Mouse (Mus musculus) midbrain, embryonic 10.5 days (tissue): ENCODE data around the gene Cd2. TPM values are rescaled to one million over a fixed set of nuclear protein-coding genes. Genes with fewer than 3 reads are reported as not detected.

ENCODE experiments used
- DNase-seq: peaks from one replicate; pipeline ENCODE4 v3.0.0-alpha.2; 2017; ENCODE audit warnings: low spot score
- H3K27ac ChIP-seq: fragments of 300-500 bp; sonication (generic); replicated peaks from 2 replicates; pipeline ENCODE4 v1.5.1; 2016; ENCODE audit warnings: mild to moderate bottlenecking
- H3K27me3 ChIP-seq: fragments of 300-500 bp; sonication (generic); 2 replicates; pipeline ENCODE4 v1.6.1; 2016; ENCODE audit warnings: low read depth, mild to moderate bottlenecking; ENCODE audit not compliant: poor library complexity, severe bottlenecking
- H3K36me3 ChIP-seq: fragments of 300-500 bp; sonication (generic); 2 replicates; pipeline ENCODE4 v1.6.1; 2016; ENCODE audit warnings: mild to moderate bottlenecking, moderate library complexity
- H3K4me1 ChIP-seq: fragments of 300-500 bp; sonication (generic); 2 replicates; pipeline ENCODE4 v1.6.1; 2016
- H3K4me3 ChIP-seq: fragments of 300-500 bp; sonication (generic); 2 replicates; pipeline ENCODE4 v1.5.1; 2016; ENCODE audit warnings: mild to moderate bottlenecking, moderate library complexity
- H3K9me3 ChIP-seq: fragments of 300-500 bp; sonication (generic); replicated peaks from 2 replicates; pipeline ENCODE4 v1.6.1; 2016; ENCODE audit warnings: mild to moderate bottlenecking
- WGBS: fragments of 180-500 bp; shearing (Covaris S2); methylation state at CpG from one replicate; pipeline ENCODE4 v1.1.7; 2016; 5-methylcytosine and 5-hydroxymethylcytosine counted together
- polyA plus RNA-seq: library from polyadenylated mRNA; unstranded; fragments of >200 nt; fragmentation: Nextera tagmentation; extraction: Ambion mirVana; gene quantifications from 2 replicates; pipeline ENCODE4 v1.2.1, GENCODE M21; 2016

The Cd2 gene
- polyA plus RNA-seq = 0.10 TPM in 1 of 2 replicates, not detected in the other

DNA sequence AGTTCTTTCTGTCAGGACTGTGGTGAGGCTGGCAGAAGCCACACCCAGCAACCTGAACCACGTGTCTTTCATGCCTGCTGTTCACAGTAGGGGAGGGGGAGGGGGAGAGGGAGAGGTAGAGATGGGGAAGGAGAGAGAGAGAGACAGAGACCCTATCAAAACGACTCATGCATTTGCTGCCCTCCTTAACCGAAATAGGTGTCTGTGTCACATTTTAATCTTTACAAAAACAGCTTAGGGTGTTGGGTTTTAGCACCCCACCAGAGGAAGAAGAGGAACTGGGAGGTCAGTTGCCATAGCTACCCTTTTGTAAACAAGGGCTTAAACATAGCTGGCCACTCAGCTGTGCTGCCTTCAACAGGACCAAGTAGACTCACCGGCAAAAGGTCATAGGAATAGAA is at the start of gene Cd2:
TSS of gene Cd2 (minus strand) at position 29 of the 401 bp plus-strand sequence.
- Histone ChIP-seq H3K4me1 (peaks cover 6% of the 10 kb centered on the region; the same call in 1 of the 2 replicates), H3K27me3 (no peaks in the 10 kb centered on the region), H3K4me3 (no peak within 1 kb of the TSS), H3K36me3 (no peaks in the 10 kb centered on the region), H3K9me3 (no peaks in the 10 kb centered on the region), H3K27ac (no peak within 1 kb of the TSS)
- DNase-seq = no peak
- WGBS = 21% methylated on average over 4 of the region's 4 CpGs

DNA sequence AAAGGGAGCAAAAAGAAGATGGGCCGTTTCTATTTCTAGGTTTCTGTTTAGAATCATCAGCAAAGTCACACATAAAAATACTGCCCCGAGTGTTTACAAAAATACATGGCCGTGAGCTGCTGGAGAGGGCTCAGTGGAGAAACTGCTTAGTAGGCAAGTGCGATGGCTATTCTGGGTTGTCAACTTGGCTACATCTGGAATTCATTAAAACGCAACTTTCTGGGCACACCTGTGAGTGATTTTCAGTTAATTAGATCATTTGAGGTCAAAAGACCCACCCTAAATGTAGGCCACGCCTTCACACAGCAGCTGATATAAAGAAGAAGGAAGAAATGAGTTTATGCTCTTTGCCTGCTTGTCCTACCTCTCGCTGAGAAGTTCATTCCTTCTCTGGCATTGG is 40.9 kb upstream of the Cd2 start:
- Histone ChIP-seq H3K4me1 (peaks cover 9% of the 10 kb centered on the region; the same call in 1 of the 2 replicates), H3K36me3 (no peaks in the 10 kb centered on the region), H3K4me3 (no peak overlapping the region), H3K27ac (no peak overlapping the region), H3K9me3 (no peaks in the 10 kb centered on the region), H3K27me3 (no peaks in the 10 kb centered on the region)
- no peak for DNase-seq
- 74% methylated on average over 7 of the region's 7 CpGs for WGBS

DNA sequence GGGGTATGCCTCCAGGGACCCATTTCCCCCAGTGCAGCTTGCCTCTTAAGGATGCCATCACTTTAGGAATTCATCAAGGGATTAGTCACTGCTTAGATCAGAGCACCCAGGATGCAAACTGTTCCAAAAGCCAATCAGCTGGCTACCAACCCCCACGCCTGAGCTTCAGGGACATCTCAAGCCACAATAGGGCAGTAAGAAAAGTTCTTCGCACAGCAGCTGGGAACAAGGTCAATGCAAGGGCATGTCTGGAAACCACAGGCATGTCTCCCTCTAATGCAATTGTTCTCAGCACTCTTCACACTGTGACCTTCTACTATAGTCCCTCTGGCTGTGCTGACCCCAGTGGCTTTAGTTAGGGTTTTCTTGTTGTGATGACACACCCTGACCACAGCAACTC is 39.5 kb upstream of the Cd2 start:
- Histone ChIP-seq H3K27ac (no peak overlapping the region), H3K4me1 (peaks cover 9% of the 10 kb centered on the region; the same call in 1 of the 2 replicates), H3K27me3 (no peaks in the 10 kb centered on the region), H3K36me3 (no peaks in the 10 kb centered on the region), H3K9me3 (no peaks in the 10 kb centered on the region), H3K4me3 (no peak overlapping the region)
- WGBS = 67% methylated on average over 2 of the region's 2 CpGs
- no peak for DNase-seq

DNA sequence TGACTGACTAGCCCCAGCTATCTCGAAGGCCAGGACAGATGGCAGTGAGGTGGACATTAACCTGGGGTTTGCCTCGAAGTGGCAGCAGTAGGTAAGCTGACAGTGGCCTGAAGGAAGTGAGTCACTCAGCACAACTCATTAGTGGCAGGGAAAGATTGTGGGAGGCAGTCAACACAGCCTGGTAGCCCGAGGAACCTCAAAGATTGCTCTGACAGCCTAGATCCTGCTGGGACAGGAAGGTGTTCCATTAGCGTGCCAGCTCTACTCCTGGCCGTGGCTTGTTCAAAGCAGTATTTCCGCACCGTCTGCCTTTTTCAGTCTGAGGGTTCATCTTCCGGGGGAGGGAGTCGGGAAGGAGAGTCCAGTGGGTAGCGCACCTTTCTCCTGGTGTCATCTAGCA is 34.7 kb upstream of the Cd2 start:
- Histone ChIP-seq H3K27me3 (no peaks in the 10 kb centered on the region), H3K9me3 (no peaks in the 10 kb centered on the region), H3K36me3 (no peaks in the 10 kb centered on the region), H3K27ac (no peak overlapping the region), H3K4me1 (peaks cover 7% of the 10 kb centered on the region; the same call in 1 of the 2 replicates), H3K4me3 (no peak overlapping the region)
- DNase-seq = no peak
- WGBS = 90% methylated on average over 10 of the region's 10 CpGs

DNA sequence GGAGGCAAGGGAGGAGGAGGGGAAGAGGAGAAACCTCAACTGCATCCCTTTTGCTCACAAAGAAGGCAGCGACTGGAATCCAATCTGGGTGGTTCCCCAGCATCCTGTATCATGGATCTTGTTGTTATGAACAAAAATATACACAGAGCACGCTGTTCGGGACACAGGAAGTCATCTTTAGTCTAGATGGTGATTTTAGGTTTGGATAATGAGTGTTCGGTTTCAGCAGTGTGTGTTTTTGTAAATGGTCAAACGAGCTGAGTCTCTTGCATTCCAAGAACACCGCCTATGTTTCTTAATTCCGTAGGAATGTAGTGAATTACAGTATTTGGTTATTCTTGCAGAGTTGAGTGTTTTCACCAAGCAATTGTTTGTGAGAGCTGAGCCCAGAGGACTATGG is 33.1 kb upstream of the Cd2 start:
- H3K36me3 ChIP-seq = no peaks in the 10 kb centered on the region
- no peaks in the 10 kb centered on the region for H3K27me3 ChIP-seq
- no peak overlapping the region for H3K27ac ChIP-seq
- DNase-seq = no peak
- H3K4me3 ChIP-seq = no peak overlapping the region
- H3K4me1 ChIP-seq = no peaks in the 10 kb centered on the region; the same call in 1 of the 2 replicates
- WGBS = 86% methylated on average over 7 of the region's 7 CpGs
- no peaks in the 10 kb centered on the region for H3K9me3 ChIP-seq

DNA sequence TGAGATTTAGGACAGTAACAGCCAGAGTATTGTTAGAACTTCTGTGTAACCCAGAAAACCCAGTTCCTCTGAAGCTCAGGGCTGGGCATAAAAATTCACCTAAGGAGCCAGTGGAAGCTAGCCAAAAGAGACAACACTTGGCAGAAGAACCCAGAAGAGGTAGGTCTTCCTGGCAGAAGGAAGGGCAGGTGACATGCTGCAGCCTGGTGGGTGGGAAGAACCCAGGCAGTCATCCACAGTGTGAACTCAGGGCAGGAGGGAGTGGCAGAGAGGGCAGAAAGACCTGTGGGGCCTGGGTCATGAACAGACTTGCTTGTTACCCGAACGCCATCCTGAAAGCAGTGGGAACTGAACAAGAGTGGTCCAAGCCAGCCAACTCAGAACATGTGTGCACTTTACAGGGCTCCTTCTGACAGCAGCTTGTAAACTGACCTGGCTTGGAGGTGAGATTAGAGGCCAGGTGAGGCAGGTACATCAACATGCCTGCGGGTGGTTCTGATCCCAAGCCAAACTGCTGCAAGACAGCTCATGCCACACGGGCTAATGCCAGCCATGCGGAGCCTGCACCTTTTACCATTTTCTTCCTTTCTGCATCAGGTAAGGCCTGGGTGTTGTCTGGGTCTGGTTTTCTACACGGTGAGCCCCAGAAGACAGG is 30.9 kb upstream of the Cd2 start:
- no peak overlapping the region for H3K4me3 ChIP-seq
- H3K36me3 ChIP-seq = no peaks in the 10 kb centered on the region
- H3K27ac ChIP-seq = no peak overlapping the region
- no peak for DNase-seq
- H3K27me3 ChIP-seq = no peaks in the 10 kb centered on the region
- no peaks in the 10 kb centered on the region; the same call in 1 of the 2 replicates for H3K4me1 ChIP-seq
- WGBS = 92% methylated on average over 6 of the region's 6 CpGs
- no peaks in the 10 kb centered on the region for H3K9me3 ChIP-seq

DNA sequence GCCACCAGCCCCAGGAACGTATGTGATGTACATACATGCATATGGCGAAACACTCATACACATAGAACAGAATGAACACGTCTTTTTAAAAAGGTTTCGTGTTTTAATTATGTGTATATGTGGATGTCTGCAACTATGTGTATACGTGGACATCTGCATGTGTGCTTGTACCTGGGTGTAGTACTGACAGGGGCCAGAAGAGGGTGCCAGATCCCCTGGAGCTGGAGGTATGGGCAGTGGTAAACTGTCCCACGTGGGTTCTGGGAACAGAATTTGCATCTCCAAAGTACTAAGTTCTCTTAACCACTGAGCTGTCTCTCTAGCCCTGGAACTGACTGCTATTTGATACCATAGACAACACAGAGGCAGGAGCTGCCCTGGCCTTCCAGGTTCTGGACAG is 30.4 kb upstream of the Cd2 start:
- no peak overlapping the region for H3K4me3 ChIP-seq
- H3K27me3 ChIP-seq = no peaks in the 10 kb centered on the region
- peak; percentile 39 for DNase-seq
- H3K9me3 ChIP-seq = no peaks in the 10 kb centered on the region
- H3K36me3 ChIP-seq = no peaks in the 10 kb centered on the region
- no peak overlapping the region for H3K27ac ChIP-seq
- WGBS = 70% methylated on average over 6 of the region's 6 CpGs
- no peaks in the 10 kb centered on the region; the same call in 1 of the 2 replicates for H3K4me1 ChIP-seq

DNA sequence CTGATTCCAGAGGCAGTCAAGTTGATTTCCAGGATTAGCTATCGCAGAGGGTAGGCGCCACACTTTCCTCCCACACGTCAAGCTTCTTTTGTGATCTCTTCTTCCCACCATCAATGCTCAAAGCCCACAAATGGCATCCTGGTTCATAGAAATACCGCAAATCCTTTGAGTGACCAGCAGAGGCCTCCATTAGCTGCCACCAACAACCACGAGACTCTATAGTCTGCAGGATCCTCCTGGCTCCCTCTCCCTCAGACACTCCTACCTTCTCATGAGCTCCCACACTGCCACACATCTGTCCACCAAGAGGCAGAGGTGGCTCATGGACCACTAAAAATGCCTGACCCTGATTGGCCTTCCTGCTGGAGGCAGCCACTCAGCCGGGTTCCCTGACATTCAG is 27.2 kb upstream of the Cd2 start:
- Histone ChIP-seq H3K4me1 (no peaks in the 10 kb centered on the region), H3K27ac (no peak overlapping the region), H3K9me3 (no peaks in the 10 kb centered on the region), H3K4me3 (no peak overlapping the region), H3K27me3 (no peaks in the 10 kb centered on the region), H3K36me3 (no peaks in the 10 kb centered on the region)
- DNase-seq = no peak
- 81% methylated on average over 6 of the region's 6 CpGs for WGBS

DNA sequence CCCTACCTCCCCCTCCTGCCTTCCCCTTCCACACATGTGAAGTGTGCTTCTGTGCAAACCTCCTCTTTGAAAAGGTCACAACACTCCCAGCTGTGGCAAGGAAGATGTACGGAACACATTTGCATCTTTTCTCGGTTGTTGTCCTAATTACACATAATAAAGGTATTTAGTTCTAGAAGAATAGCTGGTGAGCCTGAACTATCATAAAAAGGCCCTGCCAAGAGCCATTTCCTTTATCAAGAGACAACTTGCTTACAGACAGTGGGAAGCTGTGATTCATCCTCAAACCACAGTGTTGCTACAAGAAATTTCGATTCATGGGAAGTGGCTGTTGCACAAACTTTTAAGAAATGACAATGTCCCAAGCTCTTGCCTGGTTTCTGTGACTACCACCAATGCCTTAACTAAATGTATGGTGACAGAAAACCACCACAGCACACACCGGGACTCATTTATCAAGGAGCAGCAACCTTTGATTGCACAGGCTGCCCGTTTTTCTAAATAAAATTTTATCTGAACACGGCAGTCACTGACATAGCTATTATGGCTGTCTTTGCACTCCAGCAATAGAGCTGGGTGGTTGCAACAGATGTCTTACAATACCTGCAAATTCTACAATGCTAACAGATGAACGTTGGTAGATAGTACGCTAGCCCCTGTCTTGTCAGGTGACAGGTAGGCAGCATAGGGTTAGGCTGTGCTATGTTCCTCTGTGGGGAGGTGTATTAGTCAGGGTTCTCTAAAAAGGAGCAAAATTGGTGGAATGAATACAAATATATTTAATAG is 25.7 kb upstream of the Cd2 start:
- H3K9me3 ChIP-seq = no peaks in the 10 kb centered on the region

DNA sequence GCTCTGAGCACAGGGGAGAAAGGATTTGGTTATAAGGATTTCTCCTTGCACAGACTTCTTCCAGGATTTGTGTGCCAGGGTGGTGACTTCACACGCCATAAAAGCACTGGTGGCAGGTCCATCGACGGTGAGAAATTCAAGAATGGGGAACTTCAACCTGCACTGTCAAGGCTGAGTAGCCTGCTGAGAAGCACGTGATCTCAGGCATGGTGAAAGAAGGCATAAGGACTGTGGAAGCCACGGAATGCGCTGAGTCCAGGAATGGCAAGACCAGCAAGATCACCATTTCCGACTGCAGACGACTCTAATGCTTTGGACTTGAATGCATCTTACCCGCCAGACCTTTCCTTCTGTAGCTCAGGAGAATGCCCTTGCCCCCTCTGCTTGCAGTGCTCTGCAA is 23.2 kb upstream of the Cd2 start:
- Histone ChIP-seq H3K36me3 (no peaks in the 10 kb centered on the region), H3K4me3 (no peak overlapping the region), H3K9me3 (no peaks in the 10 kb centered on the region), H3K4me1 (no peaks in the 10 kb centered on the region; the same call in 1 of the 2 replicates), H3K27me3 (no peaks in the 10 kb centered on the region), H3K27ac (no peak overlapping the region)
- DNase-seq = no peak
- 78% methylated on average over 9 of the region's 9 CpGs for WGBS

More for the DNA sequence above, 25.7 kb upstream of the Cd2 start:
- no peak for DNase-seq
- no peak overlapping the region for H3K4me3 ChIP-seq
- WGBS = 93% methylated on average over 8 of the region's 8 CpGs
- no peaks in the 10 kb centered on the region for H3K36me3 ChIP-seq
- H3K4me1 ChIP-seq = no peaks in the 10 kb centered on the region
- H3K27ac ChIP-seq = no peak overlapping the region
- no peaks in the 10 kb centered on the region for H3K27me3 ChIP-seq

DNA sequence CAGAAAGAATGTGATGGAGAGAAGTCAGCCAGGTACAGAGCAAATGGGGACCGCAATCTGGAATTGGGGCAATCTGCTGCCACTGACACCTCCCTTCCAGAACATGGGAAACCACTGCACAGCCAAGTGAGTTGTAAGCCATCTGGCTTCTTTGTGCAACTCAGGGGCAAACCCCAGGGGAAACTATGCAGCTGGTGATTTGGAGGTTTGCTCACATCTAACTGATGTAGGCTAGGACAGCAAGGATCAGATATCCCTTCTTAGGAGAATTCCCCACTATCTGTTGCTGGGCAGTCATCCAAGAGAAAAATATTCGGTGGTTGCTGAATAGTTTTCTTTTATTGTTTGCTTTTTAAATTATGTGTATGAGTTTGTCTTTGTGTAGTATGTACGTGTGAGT is 21.9 kb upstream of the Cd2 start:
- WGBS = 87% methylated on average over 3 of the region's 3 CpGs
- H3K4me3 ChIP-seq = no peak overlapping the region
- DNase-seq = no peak
- 0 out of 2 replicates have a peak, but pooled peaks cover 8% of the 10 kb centered on the region for H3K27me3 ChIP-seq
- H3K36me3 ChIP-seq = no peaks in the 10 kb centered on the region
- H3K9me3 ChIP-seq = no peaks in the 10 kb centered on the region
- no peaks in the 10 kb centered on the region; the same call in 1 of the 2 replicates for H3K4me1 ChIP-seq
- no peak overlapping the region for H3K27ac ChIP-seq

DNA sequence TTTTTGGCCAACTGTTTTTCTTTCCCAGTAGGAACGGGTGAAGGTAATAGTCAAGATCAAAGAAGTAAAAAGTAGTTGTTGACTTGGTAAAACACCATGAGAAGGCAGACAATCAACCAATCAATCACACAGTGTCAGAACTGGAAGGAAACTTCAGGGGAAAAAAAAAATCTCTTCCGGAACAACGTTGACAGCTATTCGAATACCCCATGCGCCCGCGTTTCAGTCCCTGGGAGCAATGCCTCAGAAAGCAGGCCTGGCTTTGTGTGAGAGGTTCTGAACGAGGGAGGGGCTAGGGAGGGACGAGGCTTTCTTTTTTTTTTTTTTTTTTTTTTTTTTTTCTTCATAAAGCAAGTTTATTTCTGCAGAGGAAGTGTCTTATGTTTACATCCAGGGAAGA is 18.4 kb upstream of the Cd2 start:
- no peak for DNase-seq
- WGBS = 80% methylated on average over 9 of the region's 9 CpGs
- no peaks in the 10 kb centered on the region for H3K36me3 ChIP-seq
- H3K4me3 ChIP-seq = no peak overlapping the region
- H3K27ac ChIP-seq = no peak overlapping the region
- peaks cover 13% of the 10 kb centered on the region for H3K4me1 ChIP-seq
- H3K9me3 ChIP-seq = no peaks in the 10 kb centered on the region
- peaks cover 19% of the 10 kb centered on the region; the same call in 1 of the 2 replicates for H3K27me3 ChIP-seq

DNA sequence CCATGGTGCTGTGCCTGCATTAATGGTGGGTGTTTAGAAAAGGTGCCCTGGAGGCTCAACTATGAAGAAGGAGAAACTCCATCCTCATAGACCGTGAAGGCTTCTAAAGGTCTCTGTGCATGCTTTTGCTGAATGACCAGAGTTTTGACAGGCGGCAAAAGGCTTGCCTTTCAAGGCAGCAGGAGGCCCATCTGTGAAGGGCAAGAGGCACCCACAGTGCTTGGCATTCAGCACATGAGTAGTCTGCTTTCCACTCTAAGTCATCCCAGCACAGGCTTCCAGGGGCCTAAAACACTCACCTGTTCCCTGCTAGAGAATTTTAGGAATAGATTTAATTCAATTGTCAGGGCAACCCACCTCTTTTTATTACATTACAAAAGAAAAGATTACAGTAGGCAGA is 17.3 kb upstream of the Cd2 start:
- Histone ChIP-seq H3K9me3 (no peaks in the 10 kb centered on the region), H3K27ac (no peak overlapping the region), H3K4me1 (peaks cover 24% of the 10 kb centered on the region), H3K4me3 (no peak overlapping the region), H3K36me3 (no peaks in the 10 kb centered on the region), H3K27me3 (peaks cover 24% of the 10 kb centered on the region)
- DNase-seq = no peak
- 76% methylated on average over 2 of the region's 2 CpGs for WGBS
